Mouse (Mus musculus): ENCODE measurements around the gene Csrp3. TPM values are rescaled to one million over a fixed set of nuclear protein-coding genes. Genes with fewer than 3 reads are reported as not detected.

Csrp3 gene
- total and polyA plus RNA-seq, 3 experiments, result 0.17 to 0.81 TPM; not detected in 1

DNA sequence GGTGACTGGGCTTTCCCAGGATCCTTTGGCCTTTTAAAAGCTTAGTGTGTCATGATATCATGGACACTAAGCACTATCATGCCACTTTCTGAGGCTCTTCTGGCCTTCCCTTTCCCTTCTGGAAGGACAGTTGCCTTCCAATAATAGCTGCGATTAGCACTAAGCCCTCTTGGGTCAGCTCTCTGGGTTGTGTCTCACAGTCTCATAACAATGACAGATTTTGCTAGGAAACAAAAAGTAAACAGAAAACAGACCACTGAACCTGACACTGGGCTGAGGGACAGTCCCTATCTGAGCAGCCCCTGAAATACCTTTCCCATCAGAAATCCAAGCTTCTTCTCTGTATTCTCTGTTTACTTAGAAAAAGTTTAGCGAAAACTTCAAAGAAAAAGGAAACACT is 7.3 kb downstream of the Csrp3 start:
- no peak for DNase-seq (ENCODE audit: low read depth, low spot score)
- no peak for TF ChIP-seq SMC3 (IDR thresholded peaks at IDR 0.05; ENCODE audit: low read depth, low read length)
- TF ChIP-seq CTCF (IDR thresholded peaks at IDR 0.05 in 2 of 3, conservative IDR thresholded peaks at IDR 0.05 in 1 of 3; ENCODE audit: control insufficient read depth in 1 of 3, insufficient read depth in 1 of 3, low read depth in 2 of 3, low read length in 3 of 3, poor library complexity in 1 of 3, severe bottlenecking in 1 of 3), result no peak
- no peak for TF ChIP-seq MXI1 (IDR thresholded peaks at IDR 0.05; ENCODE audit: low read depth, low read length)
- TF ChIP-seq MAFK (IDR thresholded peaks at IDR 0.05; ENCODE audit: borderline replicate concordance, low read depth, low read length), result no peak
- no peak for TF ChIP-seq ELF1 (IDR thresholded peaks at IDR 0.05; ENCODE audit: low read depth, low read length)
- TF ChIP-seq MEF2A (IDR thresholded peaks at IDR 0.05; ENCODE audit: extremely low read depth, insufficient replicate concordance, low read depth, low read length, poor library complexity, severe bottlenecking), result no peak
- TF ChIP-seq GABPA (IDR thresholded peaks at IDR 0.05; ENCODE audit: low read depth, low read length), result no peak
- no peak for TF ChIP-seq EP300 (IDR thresholded peaks at IDR 0.05; ENCODE audit: low read depth in 1 of 2, low read length in 2 of 2)
- TF ChIP-seq MAX (IDR thresholded peaks at IDR 0.05; ENCODE audit: low read length), result no peak
- no peak for TF ChIP-seq TAL1 (IDR thresholded peaks at IDR 0.05; ENCODE audit: low read length)
- TF ChIP-seq NRF1 (IDR thresholded peaks at IDR 0.05; ENCODE audit: insufficient read depth, low read depth, low read length, poor library complexity, severe bottlenecking), result no peak
- TF ChIP-seq JUND (IDR thresholded peaks at IDR 0.05; ENCODE audit: low read depth, low read length), result no peak
- TF ChIP-seq POLR2AphosphoS2 (IDR thresholded peaks at IDR 0.05; ENCODE audit: low read length), result no peak
- no peak for TF ChIP-seq RCOR1 (IDR thresholded peaks at IDR 0.05; ENCODE audit: low read depth, low read length)
- no peak for TF ChIP-seq RAD21 (IDR thresholded peaks at IDR 0.05; ENCODE audit: low read depth, low read length)
- no peak for TF ChIP-seq POLR2AphosphoS5 (IDR thresholded peaks at IDR 0.05; ENCODE audit: borderline replicate concordance, low read depth, low read length)
- H3K4me3 ChIP-seq (ENCODE audit: control insufficient read depth in 1 of 2, insufficient read depth in 1 of 2, low read depth in 2 of 2, low read length in 2 of 2), result no peak overlapping the region
- peaks cover 0 to 1% of the 10 kb centered on the region in 2 experiments; a peak in 2 of 4 replicates for H3K27me3 ChIP-seq (ENCODE audit: control insufficient read depth in 1 of 2, insufficient read depth in 2 of 2, low read length in 2 of 2)
- no peaks in the 10 kb centered on the region for H3K9me3 ChIP-seq (replicated peaks; ENCODE audit: insufficient read depth, low read length)
- no peak overlapping the region for H3K9ac ChIP-seq (ENCODE audit: control insufficient read depth, low read depth, low read length, poor library complexity, severe bottlenecking)
- no peaks in the 10 kb centered on the region for H3K36me3 ChIP-seq (ENCODE audit: control insufficient read depth in 1 of 2, insufficient read depth in 2 of 2, low read length in 2 of 2)
- peaks cover 0 to 5% of the 10 kb centered on the region in 2 experiments; a peak in 1 of 4 replicates for H3K4me1 ChIP-seq (ENCODE audit: control insufficient read depth in 1 of 2, insufficient read depth in 2 of 2, low read length in 2 of 2)
- H3K27ac ChIP-seq (ENCODE audit: control insufficient read depth, low read depth, low read length), result no peak overlapping the region
- H3K79me2 ChIP-seq (ENCODE audit: control insufficient read depth, insufficient read depth, low read length, poor library complexity), result no peaks in the 10 kb centered on the region

DNA sequence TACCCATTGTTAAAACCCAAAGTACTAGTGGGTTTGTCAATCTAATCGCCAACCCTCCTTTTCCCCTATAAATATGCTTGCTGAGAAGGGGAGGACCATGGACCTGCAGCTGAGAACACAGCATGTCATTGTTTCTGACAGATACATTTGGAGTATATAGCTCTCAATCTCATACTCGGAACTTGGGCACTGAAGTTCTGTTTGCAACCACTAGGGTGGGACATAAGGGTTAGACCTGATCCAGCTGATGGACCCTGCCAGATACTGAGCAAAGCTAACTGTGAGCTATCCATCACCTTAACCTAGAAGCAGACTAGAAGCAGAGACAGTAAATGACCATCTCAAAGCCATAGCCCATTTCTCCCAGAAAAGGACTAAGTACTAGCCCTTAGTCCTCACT is 9.4 kb downstream of the Csrp3 start:
- H3K4me1 ChIP-seq (ENCODE audit: control insufficient read depth in 1 of 2, insufficient read depth in 2 of 2, low read length in 2 of 2), result peaks cover 0 to 5% of the 10 kb centered on the region in 2 experiments; a peak in 1 of 4 replicates
- no peak overlapping the region for H3K27ac ChIP-seq (ENCODE audit: control insufficient read depth, low read depth, low read length)
- H3K9me3 ChIP-seq (replicated peaks; ENCODE audit: insufficient read depth, low read length), result no peaks in the 10 kb centered on the region

More for the DNA sequence above, 9.4 kb downstream of the Csrp3 start:
- peak; percentile 22 for DNase-seq (ENCODE audit: low read depth, low spot score)
- no peaks in the 10 kb centered on the region; a peak in 1 of 4 replicates for H3K27me3 ChIP-seq (ENCODE audit: control insufficient read depth in 1 of 2, insufficient read depth in 2 of 2, low read length in 2 of 2)
- H3K36me3 ChIP-seq (ENCODE audit: control insufficient read depth in 1 of 2, insufficient read depth in 2 of 2, low read length in 2 of 2), result no peaks in the 10 kb centered on the region
- no peak overlapping the region for H3K9ac ChIP-seq (ENCODE audit: control insufficient read depth, low read depth, low read length, poor library complexity, severe bottlenecking)
- no peaks in the 10 kb centered on the region for H3K79me2 ChIP-seq (ENCODE audit: control insufficient read depth, insufficient read depth, low read length, poor library complexity)
- peak in 2 of 3 experiments; percentile 27 to 34; a peak in 4 of 6 replicates for TF ChIP-seq CTCF (IDR thresholded peaks at IDR 0.05 in 2 of 3, conservative IDR thresholded peaks at IDR 0.05 in 1 of 3; ENCODE audit: control insufficient read depth in 1 of 3, insufficient read depth in 1 of 3, low read depth in 2 of 3, low read length in 3 of 3, poor library complexity in 1 of 3, severe bottlenecking in 1 of 3)
- TF ChIP-seq RAD21 (IDR thresholded peaks at IDR 0.05; ENCODE audit: low read depth, low read length), result peak; percentile 10
- peak; percentile 24; the same call in 1 of the 2 replicates for TF ChIP-seq SMC3 (IDR thresholded peaks at IDR 0.05; ENCODE audit: low read depth, low read length)
- TF ChIP-seq ETS1 (IDR thresholded peaks at IDR 0.05; ENCODE audit: low read depth, low read length), result no peak
- no peak for TF ChIP-seq UBTF (IDR thresholded peaks at IDR 0.05; ENCODE audit: borderline replicate concordance, insufficient read depth, low read depth, low read length)
- no peak for TF ChIP-seq BHLHE40 (IDR thresholded peaks at IDR 0.05; ENCODE audit: borderline replicate concordance, low read depth, low read length)
- no peak for TF ChIP-seq USF1 (IDR thresholded peaks at IDR 0.05; ENCODE audit: low read depth, low read length)
- no peak for TF ChIP-seq CHD1 (IDR thresholded peaks at IDR 0.05; ENCODE audit: low read depth, low read length)
- no peak overlapping the region for H3K4me3 ChIP-seq (ENCODE audit: control insufficient read depth in 1 of 2, insufficient read depth in 1 of 2, low read depth in 2 of 2, low read length in 2 of 2)
